Mouse (Mus musculus) myocyte (in vitro differentiated cells): ENCODE results near the gene Otof. TPM values are rescaled to one million over a fixed set of nuclear protein-coding genes. Genes with fewer than 3 reads are reported as not detected.

Source experiments
- H3K27me3 ChIP-seq: one replicate; pipeline ENCODE4 v1.6.1; 2011; ENCODE audit not compliant: control insufficient read depth, insufficient read depth, insufficient read length
- H3K36me3 ChIP-seq: one replicate; pipeline ENCODE4 v1.6.1; 2011; ENCODE audit not compliant: control insufficient read depth, insufficient read depth
- H3K4me2 ChIP-seq: one replicate; pipeline ENCODE4 v1.6.1; 2011; ENCODE audit warnings: low read depth, control low read depth
- H3K4me3 ChIP-seq: one replicate; pipeline ENCODE4 v1.5.1; 2011; ENCODE audit warnings: mild to moderate bottlenecking, control low read depth, moderate library complexity
- H3K79me2 ChIP-seq: one replicate; pipeline ENCODE4 v1.6.1; 2011; ENCODE audit not compliant: control insufficient read depth, insufficient read depth
- H3ac ChIP-seq: one replicate; pipeline ENCODE4 v1.6.1; 2011; ENCODE audit not compliant: control insufficient read depth, insufficient read length
- CEBPB ChIP-seq: IDR thresholded peaks from 2 replicates; pipeline ENCODE4 v1.6.1; 2011; ENCODE audit warnings: mild to moderate bottlenecking, moderate library complexity; ENCODE audit not compliant: poor library complexity, insufficient read depth, severe bottlenecking
- E2F4 ChIP-seq: IDR thresholded peaks from one replicate; pipeline ENCODE4 v1.6.1; 2011; ENCODE audit warnings: mild to moderate bottlenecking, control low read depth, moderate library complexity; ENCODE audit not compliant: insufficient read depth
- MAX ChIP-seq: IDR thresholded peaks from one replicate; pipeline ENCODE4 v1.6.1; 2011; ENCODE audit warnings: low read depth, mild to moderate bottlenecking, control low read depth
- MYOD1 ChIP-seq, 3 experiments: IDR thresholded peaks; one replicate each; pipeline ENCODE4 v1.6.1; 2011; ENCODE audit warnings: control low read depth in 2 of 3, low read depth in 2 of 3, mild to moderate bottlenecking in 2 of 3, moderate library complexity in 1 of 3; ENCODE audit not compliant: insufficient read length in 2 of 3, control insufficient read depth in 1 of 3
- MYOG ChIP-seq, 3 experiments: IDR thresholded peaks; one replicate each; pipeline ENCODE4 v1.6.1; 2011; ENCODE audit warnings: control low read depth in 2 of 3, low read depth in 2 of 3, mild to moderate bottlenecking in 2 of 3; ENCODE audit not compliant: insufficient read length in 2 of 3, control insufficient read depth in 1 of 3, insufficient read depth in 1 of 3
- POLR2A ChIP-seq: IDR thresholded peaks from one replicate; pipeline ENCODE4 v1.6.1; 2011; ENCODE audit warnings: low read depth, mild to moderate bottlenecking, control low read depth, moderate library complexity; ENCODE audit not compliant: insufficient read length
- POLR2AphosphoS2 ChIP-seq: IDR thresholded peaks from one replicate; pipeline ENCODE4 v1.6.1; 2011; ENCODE audit warnings: low read depth, control low read depth; ENCODE audit not compliant: insufficient read length
- REST ChIP-seq: IDR thresholded peaks from one replicate; pipeline ENCODE4 v1.6.1; 2011; ENCODE audit warnings: mild to moderate bottlenecking, control low read depth, moderate library complexity; ENCODE audit not compliant: insufficient read depth, insufficient read length
- SRF ChIP-seq: IDR thresholded peaks from one replicate; pipeline ENCODE4 v1.6.1; 2011; ENCODE audit warnings: low read depth; ENCODE audit not compliant: control insufficient read depth, insufficient read length
- TCF12 ChIP-seq: IDR thresholded peaks from one replicate; pipeline ENCODE4 v1.6.1; 2011; ENCODE audit warnings: mild to moderate bottlenecking, control low read depth; ENCODE audit not compliant: poor library complexity, insufficient read depth, severe bottlenecking
- TCF3 ChIP-seq: IDR thresholded peaks from one replicate; pipeline ENCODE4 v1.6.1; 2011; ENCODE audit warnings: low read depth, control low read depth; ENCODE audit not compliant: insufficient read length
- USF1 ChIP-seq: IDR thresholded peaks from one replicate; pipeline ENCODE4 v1.6.1; 2011; ENCODE audit warnings: low read depth, mild to moderate bottlenecking, control low read depth, moderate library complexity
- polyA plus RNA-seq: library from polyadenylated mRNA; unstranded; fragments of >200 nt; fragmentation: generic; extraction: Trizol; gene quantifications from one replicate; pipeline ENCODE4 v1.2.1, GENCODE M21; 2012; ENCODE audit warnings: missing spikeins

Gene Otof
- polyA plus RNA-seq, 1 experiment, result not detected

DNA sequence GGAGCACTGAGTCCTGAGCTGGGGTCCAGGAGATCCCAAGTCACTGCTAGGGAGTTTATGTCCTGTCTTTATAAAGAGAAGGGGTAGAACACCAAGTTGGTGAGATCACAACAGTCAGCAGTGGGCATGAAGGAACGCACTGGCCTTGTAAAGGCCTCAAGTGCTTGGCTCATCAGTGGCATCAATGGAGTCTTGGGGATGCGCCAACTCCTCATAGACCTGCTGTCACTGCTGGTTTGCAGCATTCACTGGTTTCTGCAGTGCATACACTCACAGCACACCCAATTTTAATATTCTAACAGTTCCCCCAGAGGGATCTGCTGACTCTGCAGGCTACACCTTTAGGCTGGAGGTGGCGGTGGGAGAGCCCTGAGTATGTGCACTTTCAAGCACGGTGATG is 38.6 kb downstream of the Otof start:
- Histone ChIP-seq H3K27me3 (peaks cover 56% of the 10 kb centered on the region), H3K4me3 (no peak overlapping the region), H3ac (no peak overlapping the region), H3K36me3 (no peaks in the 10 kb centered on the region), H3K4me2 (no peak overlapping the region), H3K79me2 (no peaks in the 10 kb centered on the region)
- no peak for TF ChIP-seq TCF12
- TF ChIP-seq MAX, result no peak
- no peak for TF ChIP-seq USF1
- no peak for TF ChIP-seq TCF3
- TF ChIP-seq REST, result no peak
- no peak for TF ChIP-seq E2F4
- TF ChIP-seq MYOG (IDR thresholded peaks at IDR 0.05; ENCODE audit: control insufficient read depth in 1 of 3, insufficient read depth in 1 of 3, insufficient read length in 2 of 3, low read depth in 2 of 3), result no peak
- no peak for TF ChIP-seq SRF
- no peak for TF ChIP-seq CEBPB
- TF ChIP-seq MYOD1 (IDR thresholded peaks at IDR 0.05; ENCODE audit: control insufficient read depth in 1 of 3, insufficient read length in 2 of 3, low read depth in 2 of 3), result no peak
- no peak for TF ChIP-seq POLR2A
- no peak for TF ChIP-seq POLR2AphosphoS2

DNA sequence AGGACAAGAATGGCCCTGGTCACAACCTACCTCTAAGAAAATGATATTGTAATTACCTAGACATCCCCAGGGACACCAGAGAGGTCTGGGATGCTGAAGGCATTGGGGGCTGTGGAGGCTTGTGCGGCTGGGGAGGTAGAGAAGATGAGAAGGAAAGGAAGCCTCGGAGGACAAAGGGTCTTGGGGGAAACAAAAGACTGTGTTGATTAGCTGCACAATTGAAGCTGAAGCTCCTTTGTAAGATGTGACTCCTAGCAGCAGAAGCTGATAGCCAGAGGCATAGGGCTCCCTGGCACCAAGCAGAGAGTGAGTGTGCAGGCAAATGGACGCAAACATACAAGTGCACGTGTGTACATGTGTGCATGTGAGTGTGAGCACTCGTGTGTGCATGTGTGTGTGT is 45.1 kb downstream of the Otof start:
- no peak overlapping the region for H3K4me2 ChIP-seq
- H3K27me3 ChIP-seq, result peaks cover 83% of the 10 kb centered on the region
- no peaks in the 10 kb centered on the region for H3K79me2 ChIP-seq
- TF ChIP-seq TCF12, result no peak
- TF ChIP-seq MYOD1 (IDR thresholded peaks at IDR 0.05; ENCODE audit: control insufficient read depth in 1 of 3, insufficient read length in 2 of 3, low read depth in 2 of 3), result no peak
- no peak for TF ChIP-seq REST
- no peak for TF ChIP-seq TCF3
- TF ChIP-seq CEBPB, result no peak
- TF ChIP-seq USF1, result no peak
- no peak for TF ChIP-seq MAX
- TF ChIP-seq SRF, result no peak
- no peak for TF ChIP-seq POLR2A
- TF ChIP-seq E2F4, result no peak
- no peak for TF ChIP-seq POLR2AphosphoS2
- no peak for TF ChIP-seq MYOG (IDR thresholded peaks at IDR 0.05; ENCODE audit: control insufficient read depth in 1 of 3, insufficient read depth in 1 of 3, insufficient read length in 2 of 3, low read depth in 2 of 3)
- no peak overlapping the region for H3ac ChIP-seq
- no peaks in the 10 kb centered on the region for H3K36me3 ChIP-seq
- no peak overlapping the region for H3K4me3 ChIP-seq

DNA sequence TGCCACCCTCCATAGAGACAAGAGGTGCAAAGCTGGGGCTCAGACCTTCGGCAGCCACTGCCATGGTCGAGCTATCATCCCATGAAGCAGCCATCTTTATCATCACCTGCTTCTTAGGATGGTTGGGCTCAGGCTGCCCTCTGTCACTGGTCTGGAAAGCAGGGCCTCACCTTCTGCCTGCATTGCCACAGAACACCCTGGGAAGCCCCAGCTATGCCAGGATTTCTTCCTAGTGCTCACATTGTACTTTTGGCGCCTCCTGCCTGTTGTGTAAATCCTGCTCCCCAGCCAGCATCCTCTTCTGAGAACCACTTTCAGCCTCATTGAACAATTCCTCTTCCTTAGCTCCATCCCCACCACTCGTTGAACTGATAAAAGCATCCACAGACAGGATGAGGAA is 45.9 kb downstream of the Otof start:
- Histone ChIP-seq H3K36me3 (no peaks in the 10 kb centered on the region), H3K4me3 (no peak overlapping the region), H3K4me2 (no peak overlapping the region), H3K79me2 (no peaks in the 10 kb centered on the region), H3K27me3 (peaks cover 83% of the 10 kb centered on the region), H3ac (no peak overlapping the region)
- TF ChIP-seq MAX (no peak), USF1 (no peak), POLR2A (no peak), MYOD1 (IDR thresholded peaks at IDR 0.05; ENCODE audit: control insufficient read depth in 1 of 3, insufficient read length in 2 of 3, low read depth in 2 of 3) (no peak), CEBPB (no peak), TCF12 (no peak), REST (no peak), TCF3 (no peak), POLR2AphosphoS2 (no peak), SRF (no peak), E2F4 (no peak), MYOG (IDR thresholded peaks at IDR 0.05; ENCODE audit: control insufficient read depth in 1 of 3, insufficient read depth in 1 of 3, insufficient read length in 2 of 3, low read depth in 2 of 3) (no peak)

DNA sequence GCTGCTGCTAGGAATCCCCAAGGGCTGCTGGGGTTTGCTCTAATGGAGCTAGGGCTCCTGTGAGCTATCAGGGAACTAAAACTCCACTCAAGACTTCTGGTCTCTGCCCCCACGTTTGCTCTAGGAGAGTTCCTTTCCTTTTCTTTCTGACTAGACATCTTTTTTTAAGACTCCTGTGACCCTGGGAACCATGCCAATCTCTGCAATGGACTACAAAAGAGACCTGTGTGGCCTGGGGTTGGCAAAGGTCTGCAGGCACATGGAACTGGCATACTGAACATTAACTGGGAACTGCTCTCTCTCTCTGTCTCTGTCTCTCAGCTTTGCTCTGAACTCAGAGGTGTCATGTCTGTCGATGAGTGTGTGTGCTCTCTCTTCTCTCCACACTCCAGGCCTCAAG is 46.4 kb downstream of the Otof start:
- H3K79me2 ChIP-seq, result no peaks in the 10 kb centered on the region
- H3K4me2 ChIP-seq, result no peak overlapping the region
- H3K4me3 ChIP-seq, result no peak overlapping the region
- no peaks in the 10 kb centered on the region for H3K36me3 ChIP-seq
- no peak for TF ChIP-seq TCF3
- no peak for TF ChIP-seq USF1
- TF ChIP-seq POLR2AphosphoS2, result no peak
- TF ChIP-seq E2F4, result no peak
- no peak for TF ChIP-seq REST
- no peak for TF ChIP-seq CEBPB
- no peak for TF ChIP-seq TCF12
- peaks cover 83% of the 10 kb centered on the region for H3K27me3 ChIP-seq
- no peak overlapping the region for H3ac ChIP-seq

DNA sequence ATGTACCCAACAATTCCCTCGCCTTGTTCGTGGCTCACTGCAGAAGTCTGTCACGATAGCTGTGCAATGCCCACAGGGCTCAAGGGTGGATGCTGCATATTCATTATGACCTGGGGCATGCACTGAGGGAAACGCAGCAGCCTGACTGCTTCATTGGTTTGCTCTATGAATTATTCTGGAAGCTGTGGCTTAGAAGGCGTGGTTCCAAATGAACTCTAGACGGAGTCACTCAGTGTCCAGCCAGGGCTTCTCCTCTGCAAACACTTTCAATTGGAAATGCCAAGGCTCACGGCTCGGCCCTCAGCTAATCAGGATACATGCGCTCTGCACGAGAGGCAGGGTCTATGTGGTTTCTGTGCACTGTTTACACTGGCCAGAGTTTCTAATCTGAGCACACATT is 50.2 kb downstream of the Otof start:
- Histone ChIP-seq H3K27me3 (peaks cover 66% of the 10 kb centered on the region), H3ac (no peak overlapping the region), H3K79me2 (no peaks in the 10 kb centered on the region), H3K36me3 (no peaks in the 10 kb centered on the region), H3K4me3 (no peak overlapping the region), H3K4me2 (no peak overlapping the region)
- no peak for TF ChIP-seq E2F4
